Mouse (Mus musculus) cerebellum, postnatal 25 days (tissue): Measurements from ENCODE around the gene Actc1.

Source experiments
- DNase-seq, 2 experiments: peaks; one replicate each; pipeline ENCODE4 v3.0.0; 2021; ENCODE audit warnings: mixed read lengths in 2 of 2

Actc1 gene

DNA sequence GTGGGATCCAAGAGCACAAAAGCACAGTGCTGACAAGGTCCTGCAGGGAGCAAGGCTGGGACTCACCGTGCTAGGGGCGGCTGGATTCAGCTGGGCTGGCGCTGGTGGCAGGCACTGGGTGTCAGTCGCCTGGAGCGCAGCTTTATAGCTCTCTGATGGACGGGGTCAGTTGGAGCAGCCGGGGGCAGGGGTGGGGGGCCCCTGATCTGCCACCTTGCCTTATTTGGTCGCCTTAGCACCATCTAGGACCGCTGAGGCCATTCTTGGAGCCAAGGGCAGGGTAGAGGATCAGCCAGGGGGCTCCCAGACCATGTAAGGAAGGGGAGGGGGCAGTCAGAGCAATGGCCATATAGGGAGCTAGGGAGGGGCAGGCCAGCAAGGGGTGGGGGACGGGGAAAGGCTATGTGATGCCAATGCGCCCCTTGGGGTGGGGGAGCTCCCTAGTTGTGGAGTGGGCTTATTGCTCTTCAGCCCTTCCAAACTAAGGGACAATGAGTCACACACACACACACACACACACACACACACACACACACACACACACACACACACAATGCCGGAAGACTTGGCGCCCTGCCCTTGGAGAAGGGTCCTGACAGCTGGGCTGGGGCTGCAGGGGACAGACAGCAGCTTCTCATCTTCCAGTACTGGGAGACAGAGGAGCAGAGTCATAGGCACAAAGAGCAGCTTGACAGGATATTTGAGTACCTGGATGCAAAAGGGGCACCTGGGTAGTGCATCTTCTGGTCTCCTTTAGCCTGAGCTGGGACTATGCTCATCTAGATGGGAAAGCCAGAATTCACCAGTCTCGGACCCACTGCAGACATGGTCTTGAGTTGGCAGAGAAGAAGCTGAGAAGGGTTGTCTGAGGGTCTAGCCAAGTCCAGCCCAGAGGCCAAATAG, at the start of gene Actc1:
Gene Actc1 (minus strand): TSS at position 853 of the 903 bp plus-strand sequence.
- DNase-seq = no peak

DNA sequence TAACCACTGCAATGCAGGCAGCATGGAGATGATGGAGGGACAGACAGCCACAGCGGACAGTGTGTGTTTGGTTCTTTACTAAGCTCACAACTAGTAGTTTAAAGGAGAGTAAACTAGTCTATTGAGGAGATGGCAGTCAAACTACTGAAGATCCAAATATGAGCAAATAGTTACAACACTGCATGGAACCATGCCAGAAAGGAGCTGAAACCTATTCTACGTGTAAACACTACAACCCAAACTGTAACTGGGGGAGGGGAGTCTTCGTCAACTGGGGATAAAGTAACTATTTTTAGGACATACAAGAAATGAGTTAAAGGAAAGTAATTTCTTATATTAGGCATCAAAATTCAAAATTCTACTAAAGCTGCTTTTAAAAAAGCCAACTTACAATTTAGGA, 49.1 kb upstream of the Actc1 start:
- no peak for DNase-seq

DNA sequence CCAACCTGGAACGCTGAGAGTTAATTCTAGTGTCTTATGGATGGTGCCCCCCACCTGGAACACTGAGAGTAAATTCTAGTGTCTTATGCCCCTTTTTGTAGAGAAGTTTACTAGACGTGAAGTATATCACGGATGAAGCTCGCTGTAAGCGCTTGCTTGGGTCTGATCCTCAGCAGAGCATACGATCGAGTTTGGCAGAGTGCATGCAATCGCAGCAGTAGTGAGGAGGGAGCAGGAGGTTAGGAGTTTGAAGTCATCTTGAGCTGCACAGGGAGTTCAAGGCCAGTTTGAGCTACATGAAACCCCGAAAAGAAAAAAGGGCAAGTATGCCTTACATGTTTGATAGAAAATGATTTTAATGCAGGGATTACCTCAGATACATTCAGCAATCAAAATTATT, 47.5 kb upstream of the Actc1 start:
- DNase-seq = no peak

DNA sequence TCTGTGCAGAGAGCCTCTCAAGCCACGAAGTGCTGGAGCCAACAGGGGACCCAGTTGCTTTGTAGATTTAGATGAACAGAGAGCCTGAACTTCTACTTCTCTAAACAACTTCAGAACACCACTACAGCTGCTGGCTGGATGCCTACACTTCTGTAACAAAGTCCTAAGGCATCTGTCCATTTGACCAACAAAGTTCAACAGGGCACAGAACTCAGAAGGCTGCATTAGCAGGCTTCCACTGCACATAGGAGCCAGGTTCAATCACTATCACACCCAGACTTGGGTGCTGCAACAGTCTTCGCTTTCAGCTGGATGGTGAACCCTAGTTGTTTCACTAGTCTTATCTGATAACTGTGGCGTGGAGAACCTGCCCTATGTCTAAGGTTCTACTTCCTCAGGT, 46.5 kb upstream of the Actc1 start:
- DNase-seq = no peak

DNA sequence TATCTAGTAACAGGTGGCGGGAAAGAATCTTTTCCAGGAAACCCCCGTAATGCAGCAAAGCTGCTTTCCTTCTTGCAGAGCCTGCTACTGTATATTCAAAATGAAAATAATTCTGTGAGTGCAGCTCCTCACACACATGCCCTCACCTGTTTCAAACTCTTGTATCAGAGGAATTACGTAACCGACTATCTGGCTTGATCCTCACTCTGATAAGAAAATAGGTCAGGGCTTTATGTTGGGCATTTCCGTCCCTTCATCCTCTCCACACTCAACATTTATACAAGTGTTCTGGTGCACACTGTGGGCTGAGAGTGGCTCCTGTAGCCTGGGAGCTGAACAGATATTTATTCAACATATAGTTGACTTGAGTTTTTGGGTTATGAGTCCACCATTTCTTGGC, 45.8 kb upstream of the Actc1 start:
- DNase-seq = no peak

DNA sequence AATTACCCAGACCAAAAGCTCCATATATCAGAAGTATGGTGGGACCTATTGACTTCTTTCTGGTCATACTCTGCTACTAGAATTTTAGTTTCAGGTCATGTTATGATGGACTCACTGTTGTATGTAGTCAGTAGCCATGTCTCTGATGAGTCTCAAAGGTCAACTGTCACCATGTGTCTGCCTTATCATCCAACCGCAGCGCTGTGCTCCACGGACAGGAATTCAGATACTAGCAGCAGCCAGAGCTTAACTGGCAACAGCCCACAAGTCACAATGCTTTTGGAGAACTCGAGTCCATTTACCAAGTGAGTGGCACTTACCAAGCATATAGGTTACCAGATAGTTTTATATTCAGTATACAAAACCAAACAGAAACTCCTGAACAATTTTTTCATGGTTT, 44.3 kb upstream of the Actc1 start:
- no peak for DNase-seq

DNA sequence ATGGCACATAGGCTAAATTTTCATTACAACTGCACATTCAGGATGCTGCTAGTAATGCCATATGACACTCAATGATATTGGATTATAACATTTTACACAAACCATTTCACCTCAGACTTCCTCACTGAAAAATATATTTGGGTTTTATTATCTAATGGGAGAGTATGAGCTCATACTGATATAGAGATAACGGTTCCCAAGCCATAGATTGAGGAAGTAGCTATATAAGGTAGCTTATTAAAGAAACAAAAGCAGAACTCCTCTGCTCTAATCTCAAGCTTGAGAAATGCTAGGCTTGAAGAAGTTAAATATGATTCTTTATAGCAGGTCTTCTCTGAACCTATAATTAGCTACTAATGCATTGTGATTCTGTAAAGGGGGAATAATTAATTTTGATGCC, 43.2 kb upstream of the Actc1 start:
- DNase-seq = no peak

DNA sequence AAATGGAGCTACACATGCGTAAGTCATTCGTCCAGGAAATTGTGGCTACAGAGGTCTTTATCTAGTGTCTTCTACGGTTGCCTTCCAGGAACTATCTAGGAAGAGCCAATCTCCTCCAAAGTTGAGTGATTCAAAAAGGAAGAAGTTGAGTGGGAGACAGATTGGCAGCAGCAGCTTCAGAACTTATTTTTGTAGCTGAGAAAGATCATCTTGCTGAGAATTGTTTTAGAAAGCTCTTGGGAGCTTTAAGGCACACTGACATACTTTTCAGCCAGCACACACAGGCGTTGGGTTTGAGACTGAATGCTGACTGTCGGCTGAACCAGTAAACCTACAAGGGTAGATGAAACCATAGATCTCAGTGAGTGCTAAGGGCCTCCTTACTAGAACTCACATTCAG, 42.0 kb upstream of the Actc1 start:
- no peak for DNase-seq

DNA sequence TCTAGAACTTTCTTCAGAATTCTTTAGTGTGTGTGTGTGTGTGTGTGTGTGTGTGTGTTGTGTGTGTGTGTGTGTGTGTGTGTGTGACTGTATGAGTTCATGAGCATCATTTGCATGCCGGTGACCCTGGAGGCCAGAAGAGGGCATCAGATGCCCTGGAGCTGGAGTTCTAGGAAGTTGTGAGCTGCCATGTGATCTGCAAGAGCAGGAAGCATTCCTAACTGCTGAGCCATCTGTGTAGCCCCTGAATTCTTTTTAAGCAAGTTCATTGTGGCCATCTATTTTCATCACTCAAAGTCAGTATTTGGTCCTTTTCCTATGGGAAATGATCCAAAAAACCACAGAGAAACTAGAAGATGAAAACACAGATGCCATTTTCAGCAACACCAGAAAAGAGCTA, 41.3 kb upstream of the Actc1 start:
- DNase-seq = no peak

DNA sequence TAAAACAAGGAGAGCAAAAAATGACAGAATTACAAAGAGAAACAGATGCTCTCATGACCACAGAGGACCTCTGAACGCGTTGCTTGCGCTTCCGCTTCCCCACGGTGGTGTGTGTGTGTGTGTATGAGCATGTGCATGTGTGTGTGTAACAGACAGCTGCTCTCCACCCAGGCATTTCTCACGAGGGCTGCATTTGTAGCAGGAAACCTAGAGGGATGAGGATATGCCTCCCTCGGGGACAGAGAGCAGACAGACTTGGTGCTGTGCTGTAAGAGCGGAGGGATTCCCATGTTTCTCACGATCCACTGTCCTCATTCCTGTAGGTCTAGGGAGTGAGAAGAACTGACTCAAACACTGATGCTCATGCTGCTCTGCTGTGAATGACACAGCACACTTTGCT, 40.2 kb upstream of the Actc1 start:
- DNase-seq = no peak

DNA sequence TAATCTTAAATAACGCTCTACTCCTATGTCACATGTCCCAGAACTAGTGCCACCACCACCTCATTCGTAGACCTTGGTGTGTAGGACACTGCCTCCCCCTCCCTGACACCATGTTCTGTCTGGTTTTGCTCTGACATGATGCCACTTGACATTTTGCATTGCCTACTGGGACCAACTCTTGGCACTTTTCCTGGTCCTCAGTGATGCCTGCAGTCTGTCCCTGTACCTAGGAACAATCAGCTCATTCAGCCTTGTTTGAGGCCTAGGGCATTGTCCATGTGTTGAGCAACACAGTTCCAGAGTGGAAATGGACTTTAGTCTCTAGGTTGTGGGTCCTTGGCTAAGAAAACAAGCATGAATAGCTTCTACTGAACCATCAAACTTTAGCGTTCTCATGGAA, 36.5 kb upstream of the Actc1 start:
- peak in 1 of 2 experiments; percentile 17 for DNase-seq

DNA sequence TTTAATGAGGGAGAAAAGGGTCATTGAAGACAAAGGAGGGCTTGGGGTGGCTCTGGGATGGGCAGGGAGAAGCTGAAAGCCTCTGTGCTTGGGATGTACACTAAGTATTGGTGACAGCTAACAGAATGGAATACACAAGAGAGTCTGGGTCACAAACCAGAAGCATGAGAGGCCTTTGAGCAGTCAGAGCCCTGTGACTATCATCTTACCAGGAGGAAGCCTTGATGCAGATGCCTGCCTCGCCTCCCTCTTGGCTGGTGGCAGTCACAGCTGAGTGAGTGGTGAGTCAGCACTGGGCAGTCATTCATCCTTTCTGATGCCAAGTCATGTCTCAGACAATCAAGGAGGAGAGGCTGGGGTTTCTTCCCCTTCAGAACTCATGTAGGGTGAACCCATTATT, 33.9 kb upstream of the Actc1 start:
- no peak for DNase-seq

DNA sequence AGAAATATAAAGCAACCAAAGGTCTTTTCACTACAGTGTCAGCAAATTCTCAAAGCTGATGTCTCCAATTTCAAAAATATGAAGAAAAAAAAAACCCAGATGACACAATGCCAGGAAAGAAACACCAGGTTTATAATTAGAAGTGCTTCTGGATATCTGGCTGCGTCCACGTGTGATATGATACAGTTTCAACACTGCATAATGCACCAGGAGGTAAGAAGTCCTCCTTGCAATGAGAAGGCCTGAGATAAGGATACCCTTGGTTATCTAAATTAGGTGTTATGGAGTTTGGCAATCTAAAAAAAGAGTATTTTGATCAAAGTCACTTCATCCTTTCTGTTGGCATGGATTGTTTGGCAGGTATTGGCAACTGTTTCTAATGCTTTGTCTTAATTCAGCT, 18.5 kb upstream of the Actc1 start:
- DNase-seq = no peak

DNA sequence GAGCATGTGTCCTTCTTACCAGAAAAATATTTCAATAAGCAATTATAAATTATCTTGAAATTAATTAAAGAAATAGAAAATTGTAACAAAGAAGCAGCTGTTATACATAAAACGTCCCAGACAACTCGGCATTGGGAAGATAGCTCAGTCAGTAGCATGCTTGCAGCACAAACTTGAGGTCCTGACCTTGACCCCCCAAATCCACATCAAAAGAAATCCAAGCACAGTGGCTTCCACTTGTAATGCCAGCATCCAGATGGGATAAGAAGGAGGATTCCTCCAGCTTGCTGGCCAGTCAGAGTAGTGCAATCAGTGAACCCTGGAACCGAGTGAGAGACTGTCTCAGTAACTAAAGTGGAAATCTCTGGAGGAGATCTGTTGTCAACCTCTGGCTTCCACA, 12.9 kb upstream of the Actc1 start:
- no peak for DNase-seq

DNA sequence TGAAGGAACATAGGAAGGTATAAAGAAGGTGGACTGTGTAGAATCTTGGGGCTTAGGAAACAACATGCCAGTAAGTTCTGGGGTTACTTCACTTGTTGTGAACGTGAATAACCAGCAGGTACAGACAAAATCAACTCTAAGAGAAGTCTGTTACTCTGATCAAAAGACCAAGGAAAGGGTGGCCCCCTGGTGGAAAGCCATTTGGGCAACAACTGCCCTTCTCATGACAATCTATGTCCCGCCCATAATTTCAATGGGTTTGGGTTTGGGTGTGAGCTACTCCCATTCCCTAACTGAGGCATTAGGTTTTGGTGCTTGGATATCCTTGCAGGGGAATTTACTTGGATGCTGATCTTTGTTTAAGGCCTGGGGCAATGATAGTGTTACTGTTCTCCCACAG, 10.7 kb upstream of the Actc1 start:
- DNase-seq = no peak

DNA sequence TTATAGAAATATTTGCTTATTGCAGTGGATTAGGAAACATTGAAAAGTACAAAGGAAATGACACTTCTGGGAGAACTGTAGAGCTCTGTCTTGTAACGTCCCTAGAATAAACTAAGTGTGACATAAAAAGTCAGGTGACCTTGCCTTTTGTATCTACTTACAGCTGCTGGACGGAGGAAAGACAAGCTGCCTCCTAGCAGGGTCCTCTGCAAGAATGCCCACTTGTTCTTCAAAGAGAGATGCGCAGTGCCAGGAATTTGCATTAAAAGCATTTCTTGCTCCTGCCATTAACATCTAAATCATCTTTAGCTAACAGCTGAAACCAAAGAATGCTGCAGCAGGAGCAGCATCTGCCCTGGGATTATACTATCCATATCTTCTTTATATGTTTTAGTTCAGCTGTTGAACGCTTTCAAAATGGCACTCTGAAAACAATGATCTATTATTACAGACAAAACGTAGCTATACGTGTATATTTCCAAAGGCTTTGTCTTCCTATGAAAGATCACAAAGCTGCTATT, 6.8 kb upstream of the Actc1 start:
- DNase-seq = no peak

DNA sequence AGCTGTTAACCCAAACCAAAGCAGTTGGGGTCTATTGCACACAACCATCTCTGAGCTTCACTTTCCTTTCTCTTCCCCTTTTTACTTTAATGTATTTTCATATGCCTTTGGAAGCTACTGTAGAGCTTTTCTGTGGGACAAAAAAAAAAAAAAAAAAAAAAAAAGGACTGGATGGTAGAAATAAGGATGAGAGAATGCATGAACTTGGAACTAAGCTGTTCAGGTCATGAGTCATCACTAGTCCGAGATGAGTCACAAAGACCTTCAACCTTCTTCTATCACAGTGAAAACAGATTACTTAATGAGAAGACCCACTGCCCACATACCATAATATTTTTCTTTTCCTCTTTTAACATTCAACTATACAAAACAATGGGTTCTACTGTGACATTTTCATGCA, 6.3 kb upstream of the Actc1 start:
- DNase-seq = no peak

DNA sequence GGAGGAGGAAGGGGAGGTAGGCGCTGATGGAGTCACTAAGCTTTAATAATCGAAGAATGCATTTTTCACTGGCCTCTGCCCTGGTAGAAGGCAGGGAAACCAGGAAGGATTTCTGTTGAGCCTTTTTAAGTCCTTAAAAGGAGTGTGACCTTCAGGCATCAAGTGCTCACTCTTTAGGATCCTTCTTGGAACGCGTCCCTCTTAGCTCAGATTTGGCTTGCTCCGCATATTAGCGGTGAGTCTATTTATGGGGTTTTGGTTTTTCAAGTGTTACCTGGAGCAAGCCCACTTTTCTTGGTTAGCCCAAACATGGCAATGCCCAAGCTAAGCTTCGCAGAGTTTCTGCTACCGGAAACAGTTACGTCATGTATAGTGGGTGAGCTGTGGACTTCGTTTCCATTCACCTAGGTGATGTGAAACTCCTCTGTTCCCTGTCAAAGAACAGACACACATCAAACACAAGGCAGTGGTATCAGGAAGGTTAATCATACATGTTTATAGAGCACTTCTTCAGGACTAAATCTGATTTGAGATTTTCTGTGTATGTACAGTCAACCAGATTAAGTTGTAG, 5.0 kb upstream of the Actc1 start:
- DNase-seq = no peak

DNA sequence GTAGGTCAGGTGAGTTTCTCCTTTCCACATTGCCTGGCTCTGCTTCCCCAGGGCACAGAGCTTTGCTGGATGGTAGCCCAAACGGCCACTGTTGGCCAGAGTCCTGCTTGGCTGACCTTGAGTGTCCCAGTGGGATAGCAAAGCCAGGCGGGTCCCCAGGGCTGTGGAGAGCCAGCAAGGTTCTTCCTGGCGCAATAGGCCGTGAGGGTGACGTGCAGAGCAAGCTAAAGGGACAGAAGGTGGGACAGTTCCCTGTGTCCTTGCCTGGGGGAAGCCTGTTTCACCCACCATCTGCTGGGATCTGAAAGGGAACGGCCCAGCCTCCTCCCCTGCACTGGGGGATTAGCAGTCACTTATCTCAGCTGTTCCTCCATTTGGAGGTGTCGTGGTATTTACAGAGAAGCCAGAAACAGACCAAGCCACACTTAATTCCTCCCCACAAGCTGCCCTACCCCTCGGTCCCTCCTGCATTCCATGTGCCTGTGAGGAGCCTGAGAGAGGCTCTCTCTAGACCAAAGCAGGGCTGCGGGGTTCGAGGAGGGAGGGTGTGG, 4.0 kb upstream of the Actc1 start:
- DNase-seq = peak; percentile 75 to 79

DNA sequence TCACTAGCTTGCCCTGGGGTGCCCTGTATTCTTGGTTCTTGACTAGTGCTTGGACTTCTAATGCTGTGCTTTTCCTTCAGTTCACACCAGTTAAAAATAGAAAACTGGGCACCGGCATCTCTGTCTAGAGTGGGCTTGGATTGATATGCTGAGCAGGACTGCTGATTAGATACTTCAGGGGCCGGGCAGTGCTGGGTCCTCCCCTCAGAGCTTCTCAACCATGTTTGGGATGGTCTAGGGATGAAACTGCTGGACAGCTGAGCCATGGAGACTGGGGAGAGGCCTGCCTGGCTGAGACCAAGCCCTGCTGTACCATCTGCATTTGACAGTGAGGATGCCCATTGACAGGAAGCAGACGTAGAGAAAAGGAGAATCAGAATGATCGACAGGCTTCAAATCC, 781 bp upstream of the Actc1 start:
- DNase-seq = no peak

DNA sequence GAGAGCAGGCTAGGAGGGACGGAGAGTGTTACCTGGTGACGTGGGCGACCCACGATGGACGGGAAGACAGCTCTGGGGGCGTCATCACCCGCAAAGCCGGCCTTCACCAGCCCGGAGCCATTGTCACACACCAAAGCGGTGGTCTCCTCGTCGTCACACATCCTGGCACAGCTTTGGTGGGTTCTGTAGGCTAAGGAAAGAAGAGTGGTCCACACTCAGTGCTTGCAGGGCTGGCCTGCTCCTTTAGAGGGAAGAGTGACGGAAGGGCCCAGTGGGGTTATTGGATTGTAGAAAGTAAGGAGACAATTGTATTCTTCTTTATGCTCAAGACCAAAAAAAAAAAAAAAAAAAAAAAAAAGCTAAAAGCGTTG, 1.5 kb downstream of the Actc1 start:
- DNase-seq = no peak

DNA sequence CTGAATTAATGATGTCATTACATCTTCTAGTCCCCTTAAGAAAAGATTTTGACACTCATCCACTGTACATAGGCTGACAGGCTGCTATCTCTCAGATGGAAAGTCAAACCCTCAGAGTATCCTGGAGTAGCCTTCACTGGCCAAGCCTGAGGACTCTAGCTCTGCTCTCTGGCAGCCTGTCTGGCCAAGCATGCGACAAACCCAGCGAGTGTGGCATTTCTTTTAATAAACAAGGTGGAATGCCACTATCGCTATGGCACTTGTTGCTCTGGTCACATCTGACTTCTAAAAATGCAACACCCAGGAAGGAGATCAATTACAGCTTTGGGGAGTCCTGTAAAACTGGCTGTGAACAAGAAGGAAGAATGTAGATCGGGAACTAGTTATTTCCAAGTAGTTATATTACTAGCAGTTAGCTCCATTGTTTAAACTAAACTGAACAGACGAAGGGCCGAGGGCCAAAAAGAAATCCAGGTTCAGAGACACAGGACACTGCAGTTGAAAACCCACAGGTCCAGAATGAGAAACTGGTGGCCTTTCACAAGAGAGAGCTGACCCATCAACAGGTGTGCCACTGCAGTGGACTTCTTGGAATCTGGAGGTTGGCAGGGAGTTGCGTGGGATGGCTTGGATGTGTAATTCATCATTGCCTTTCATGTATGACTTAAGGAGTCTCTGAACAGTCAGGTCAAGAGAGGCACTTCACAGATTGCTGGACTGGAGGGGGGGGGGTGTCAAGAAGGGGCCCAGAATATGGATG, 2.1 kb downstream of the Actc1 start:
- DNase-seq = no peak

DNA sequence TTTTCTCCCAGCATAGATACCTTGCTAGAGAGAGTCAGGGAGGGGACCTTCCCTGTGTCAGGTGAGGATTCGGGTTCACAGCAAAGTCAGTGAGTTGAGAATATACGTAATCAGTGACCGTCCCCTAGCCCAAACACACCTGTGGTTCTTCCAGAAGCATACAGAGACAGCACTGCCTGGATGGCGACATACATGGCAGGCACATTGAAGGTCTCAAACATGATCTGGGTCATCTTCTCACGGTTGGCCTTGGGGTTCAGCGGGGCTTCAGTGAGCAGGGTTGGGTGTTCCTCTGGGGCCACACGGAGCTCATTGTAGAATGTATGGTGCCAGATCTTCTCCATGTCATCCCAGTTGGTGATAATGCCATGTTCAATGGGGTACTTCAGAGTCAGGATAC, 3.2 kb downstream of the Actc1 start:
- no peak for DNase-seq

DNA sequence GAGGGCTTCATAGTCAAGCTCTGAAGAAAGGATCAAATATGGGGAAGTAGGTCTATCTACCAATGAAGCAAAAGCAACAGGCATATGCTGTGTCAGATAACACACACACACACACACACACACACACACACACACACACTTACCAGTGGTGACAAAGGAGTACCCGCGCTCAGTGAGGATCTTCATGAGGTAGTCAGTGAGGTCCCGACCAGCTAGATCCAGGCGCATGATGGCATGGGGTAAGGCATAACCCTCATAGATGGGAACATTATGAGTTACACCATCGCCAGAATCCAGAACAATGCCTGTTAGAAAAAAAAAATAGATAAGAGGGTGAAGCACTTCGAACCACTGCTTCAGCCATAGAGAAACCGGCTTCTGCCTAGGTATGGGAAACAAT, 4.0 kb downstream of the Actc1 start:
- DNase-seq = no peak
